Mouse (Mus musculus) embryo, embryonic 11 days (tissue): ENCODE data around the gene Fam214a.

Experiments used
- DNase-seq: peaks from one replicate; pipeline ENCODE4 v3.0.0-alpha.2; 2015

The Fam214a gene

DNA sequence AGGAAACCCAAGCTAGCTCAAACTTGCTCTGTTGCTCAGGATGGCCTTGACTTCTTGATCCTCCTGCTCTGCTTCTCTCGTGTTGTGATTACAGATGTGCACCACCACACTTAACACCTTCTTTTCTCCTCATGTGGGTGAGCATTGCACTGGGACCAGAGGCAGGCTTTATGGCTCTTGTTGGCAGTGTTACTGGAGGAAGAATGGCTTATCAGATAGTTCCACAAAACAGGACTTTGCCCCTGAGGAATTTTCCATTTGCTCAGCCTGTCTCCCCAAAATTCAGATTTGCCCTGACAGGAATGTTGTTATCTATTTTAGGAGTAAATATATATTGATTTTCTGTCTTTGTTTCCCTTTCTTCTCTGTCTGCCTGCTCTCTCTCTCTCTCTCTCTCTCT, 82.0 kb downstream of the Fam214a start:
- DNase-seq: no peak

DNA sequence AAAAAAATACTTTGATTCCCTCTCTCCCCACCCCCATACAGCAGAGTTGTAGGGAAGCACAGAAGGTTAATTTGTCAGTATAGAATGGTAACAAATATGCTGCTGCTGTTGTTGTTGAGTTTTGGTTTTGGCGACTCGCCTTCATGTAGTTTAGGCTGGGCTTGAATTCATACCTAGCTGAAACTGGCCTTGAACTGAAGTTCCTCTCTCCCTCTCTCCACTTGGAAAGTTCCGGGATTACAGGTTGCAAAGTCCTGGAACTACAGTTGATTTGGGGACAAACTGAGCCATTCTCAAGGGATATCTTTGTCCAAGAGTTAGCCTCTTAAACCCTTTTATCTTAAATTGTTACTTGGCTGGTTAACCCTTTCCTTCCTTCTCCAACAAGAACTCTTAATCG, 83.3 kb downstream of the Fam214a start:
- no peak for DNase-seq

DNA sequence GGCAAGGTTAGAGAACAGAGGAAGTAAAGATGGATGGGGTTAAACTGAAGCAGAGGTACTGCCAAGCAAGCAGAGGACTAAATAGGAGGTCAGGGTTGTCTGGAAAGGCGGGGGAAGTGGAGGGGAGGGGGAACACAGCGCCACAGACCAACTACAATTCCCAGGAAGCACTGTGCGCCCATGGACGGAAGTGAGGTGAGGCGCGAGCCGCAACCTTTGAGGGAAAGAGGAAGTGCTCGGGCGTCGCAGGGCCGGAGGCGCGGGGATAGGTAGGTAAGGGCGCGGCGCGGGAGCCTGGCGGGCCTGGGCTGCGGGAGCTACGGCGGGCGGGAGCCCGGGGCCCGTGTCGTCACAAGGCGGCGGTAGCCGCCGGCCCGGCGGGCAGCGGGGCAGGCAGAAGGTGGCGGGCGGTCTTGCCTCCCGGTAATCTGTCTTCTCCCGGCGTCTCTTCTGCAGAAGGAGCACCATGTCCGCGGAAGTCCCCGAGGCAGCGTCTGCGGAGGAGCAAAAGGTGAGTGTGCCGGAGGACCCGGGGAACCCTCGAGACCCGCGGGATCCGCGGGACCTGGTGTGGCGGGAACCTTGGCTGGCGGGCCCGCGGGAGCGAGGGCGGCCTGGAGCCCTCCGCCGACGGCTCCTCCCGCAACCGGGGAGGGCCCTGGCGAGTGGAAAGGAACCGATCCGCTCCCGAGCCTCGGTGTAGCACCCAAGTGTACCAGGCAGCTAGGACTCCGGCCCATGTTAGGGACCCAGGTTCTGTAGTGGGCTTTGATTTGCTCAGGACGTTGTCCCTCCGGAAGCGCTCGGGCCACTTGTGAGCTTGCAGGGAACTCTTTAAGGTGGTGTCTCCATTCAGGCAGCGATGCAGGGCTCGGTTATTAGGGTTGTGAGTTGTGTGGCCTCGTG, 85.0 kb downstream of the Fam214a start, which contains the start of gene Arpp19:
Gene Arpp19 (plus strand): TSS at position 164 of the 906 bp plus-strand sequence.
- peak; percentile 94 for DNase-seq

DNA sequence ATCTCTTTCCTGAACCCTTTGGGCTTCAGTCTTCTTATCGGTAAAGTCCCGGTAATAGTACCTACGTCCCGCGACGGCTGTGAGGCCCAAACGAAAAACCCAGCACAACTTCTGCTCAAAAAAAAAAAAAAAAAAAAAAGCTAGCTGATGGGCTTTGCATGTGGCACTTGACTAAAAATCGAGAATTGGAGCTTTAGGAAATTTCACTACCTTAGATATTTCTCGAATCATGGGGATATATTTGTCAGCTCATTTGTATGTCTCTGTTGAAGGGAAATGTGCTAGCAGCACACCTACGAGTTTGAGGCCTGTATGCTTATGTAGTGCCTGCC, 85.6 kb downstream of the Fam214a start:
- no peak for DNase-seq

DNA sequence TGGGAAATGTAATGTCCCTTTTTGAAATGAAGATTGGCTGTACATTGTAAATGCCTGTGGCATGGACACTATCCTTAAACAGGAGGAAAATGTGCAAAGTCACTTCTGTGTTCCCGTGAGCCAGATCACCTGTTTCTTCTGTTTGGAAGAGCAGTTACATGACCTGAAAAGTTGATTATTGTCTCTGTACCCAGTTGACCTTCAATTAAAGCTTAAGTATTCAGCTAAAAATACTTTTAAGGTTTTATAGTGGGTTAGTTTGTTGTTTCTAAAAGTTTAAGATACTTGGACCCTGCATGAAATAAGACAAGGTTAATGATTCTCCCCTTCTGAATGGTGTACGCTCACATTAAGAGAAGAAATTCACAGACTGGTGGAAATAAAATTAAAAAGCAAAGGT, 87.9 kb downstream of the Fam214a start:
- no peak for DNase-seq

DNA sequence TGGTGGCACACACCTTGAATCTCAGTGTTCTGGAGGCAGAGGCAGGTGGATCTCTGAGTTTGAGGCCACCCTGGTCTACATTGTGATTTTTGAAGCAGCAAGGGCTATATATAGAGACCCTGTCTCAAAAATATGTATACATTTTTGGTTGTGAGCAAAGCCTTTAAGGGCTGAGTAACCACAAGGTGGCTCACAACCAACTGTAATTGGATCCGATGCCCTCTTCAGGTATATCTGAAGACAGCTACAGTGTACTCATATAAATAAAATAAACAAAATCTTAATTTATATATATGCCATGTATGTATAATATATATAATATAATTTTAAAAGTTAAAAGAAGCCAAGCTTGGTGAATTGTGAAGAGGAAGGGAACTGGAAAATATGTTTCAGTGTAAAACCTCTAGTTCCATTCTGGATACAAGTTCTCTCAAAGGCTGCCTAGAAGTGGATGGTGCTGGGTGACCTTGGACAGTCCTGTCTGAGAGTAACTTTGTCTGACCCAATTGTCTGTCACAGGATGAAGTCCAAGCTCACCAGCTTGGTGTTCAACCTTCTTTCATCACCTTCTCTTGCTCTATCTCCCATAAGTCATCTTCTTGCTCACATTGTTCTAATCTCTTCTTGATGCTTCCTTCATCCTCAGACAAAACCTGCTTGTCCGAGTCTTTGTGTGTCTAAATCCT, 89.3 kb downstream of the Fam214a start:
- no peak for DNase-seq

DNA sequence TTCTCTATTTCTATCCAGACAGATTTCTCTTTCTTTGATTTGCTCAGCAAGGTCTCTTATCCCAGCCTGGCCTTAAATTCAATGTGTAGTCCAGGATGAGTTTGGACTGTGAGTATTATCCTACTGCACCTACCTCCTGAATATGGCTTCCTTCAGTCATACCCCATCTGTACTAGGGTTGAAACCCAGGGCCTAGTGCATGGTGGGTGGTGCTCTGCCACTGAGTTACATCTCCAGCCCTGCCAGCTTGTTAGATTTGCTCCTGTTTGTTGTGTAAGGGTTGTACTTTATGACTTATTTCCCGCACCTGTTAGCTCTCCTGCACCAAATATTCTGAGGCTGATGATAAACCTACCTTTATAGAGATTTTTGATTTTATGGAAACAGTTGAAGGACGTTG, 90.5 kb downstream of the Fam214a start:
- no peak for DNase-seq

DNA sequence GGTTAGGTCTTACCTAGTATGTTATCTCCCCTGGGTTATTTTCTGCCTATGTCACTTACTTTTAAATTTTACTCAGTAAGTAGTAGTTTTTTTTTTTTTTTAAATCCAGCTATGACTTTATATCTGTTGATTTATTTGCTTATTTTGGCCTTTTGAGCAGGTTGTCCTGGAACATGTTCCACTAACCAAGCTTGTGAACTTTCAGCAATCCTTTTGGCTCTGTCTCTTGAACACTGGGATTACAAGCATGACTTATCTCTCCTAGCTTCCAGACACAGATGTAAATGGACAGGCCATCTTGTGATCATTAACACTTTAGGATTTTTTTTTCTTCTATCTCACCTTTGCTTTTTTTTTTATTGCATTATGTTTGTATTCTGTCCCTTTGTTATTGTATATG, 94.4 kb downstream of the Fam214a start:
- DNase-seq: no peak

DNA sequence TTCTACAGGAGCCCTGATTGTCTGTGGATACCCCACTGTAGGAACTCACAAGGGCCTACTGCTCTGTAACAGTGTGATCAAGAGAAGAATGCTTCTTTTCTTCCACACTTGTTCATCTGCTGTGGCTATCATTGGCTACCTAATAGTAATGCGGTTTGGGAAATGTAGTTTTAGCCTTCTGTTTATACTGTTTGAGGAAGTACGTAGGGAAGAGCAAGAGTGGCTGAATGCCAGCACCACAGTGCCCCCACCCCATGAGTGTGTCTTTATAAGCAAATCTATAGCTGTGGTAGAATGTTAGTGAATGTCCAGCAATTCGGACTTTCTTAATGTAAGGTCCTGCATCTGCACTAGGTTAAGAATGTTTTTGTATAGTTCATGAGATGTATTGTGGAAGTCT, 96.4 kb downstream of the Fam214a start:
- no peak for DNase-seq

DNA sequence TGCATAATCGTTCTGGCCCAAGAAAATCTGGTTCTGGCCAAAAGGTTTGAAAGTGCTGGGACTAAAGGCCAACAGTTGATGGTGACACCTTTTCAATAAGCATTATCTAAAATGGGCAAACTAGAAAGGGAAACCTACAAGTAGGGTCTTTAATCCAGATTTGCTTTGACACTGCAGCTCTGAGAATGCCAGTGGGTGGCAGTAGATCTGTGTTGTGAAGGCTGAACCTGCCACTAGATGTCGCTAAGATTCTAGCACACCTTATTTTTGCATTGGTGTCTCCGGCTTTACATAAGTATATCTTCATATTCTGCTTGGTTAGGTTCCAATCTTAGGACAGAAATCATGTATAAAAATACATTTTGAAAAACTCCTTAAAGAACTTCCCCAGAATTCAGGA, 97.3 kb downstream of the Fam214a start:
- peak; percentile 81 for DNase-seq

DNA sequence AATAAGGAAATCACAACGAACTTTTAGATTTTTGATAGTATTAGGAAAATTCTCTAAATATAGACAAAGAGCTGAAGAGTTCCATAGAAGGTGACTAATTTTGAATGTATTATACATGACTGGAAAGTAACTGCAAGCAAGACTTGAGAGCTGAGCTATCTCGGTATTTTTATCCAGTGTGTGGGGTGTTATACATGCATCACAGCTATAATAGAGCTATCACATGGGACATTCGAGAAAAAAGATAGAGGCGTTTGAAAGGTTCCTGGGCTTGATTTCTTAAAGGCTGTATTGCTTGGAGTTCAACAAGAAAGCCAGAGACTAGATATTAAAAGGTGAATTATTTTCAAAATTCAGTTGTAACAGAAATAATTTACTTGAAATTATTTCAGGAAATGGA, 99.2 kb downstream of the Fam214a start:
- no peak for DNase-seq

DNA sequence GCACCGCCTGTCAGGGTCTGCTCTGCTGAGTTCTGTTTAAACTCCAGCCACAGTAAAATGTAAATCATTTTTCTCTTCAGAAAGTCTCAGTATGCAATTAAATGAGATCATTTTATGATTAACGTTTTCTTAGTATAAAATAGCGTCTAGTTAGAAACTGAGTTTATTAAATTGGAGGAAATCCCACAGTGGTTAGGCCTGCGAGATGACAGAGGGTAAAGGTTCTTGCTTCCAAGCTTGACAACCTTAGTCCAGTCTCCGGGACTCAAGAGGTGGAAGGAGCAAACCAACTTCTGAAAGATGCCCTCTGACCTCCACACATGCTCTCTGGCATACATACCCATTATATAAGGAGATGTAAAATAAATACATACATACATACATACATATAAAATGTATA, 102.4 kb downstream of the Fam214a start:
- DNase-seq: no peak

DNA sequence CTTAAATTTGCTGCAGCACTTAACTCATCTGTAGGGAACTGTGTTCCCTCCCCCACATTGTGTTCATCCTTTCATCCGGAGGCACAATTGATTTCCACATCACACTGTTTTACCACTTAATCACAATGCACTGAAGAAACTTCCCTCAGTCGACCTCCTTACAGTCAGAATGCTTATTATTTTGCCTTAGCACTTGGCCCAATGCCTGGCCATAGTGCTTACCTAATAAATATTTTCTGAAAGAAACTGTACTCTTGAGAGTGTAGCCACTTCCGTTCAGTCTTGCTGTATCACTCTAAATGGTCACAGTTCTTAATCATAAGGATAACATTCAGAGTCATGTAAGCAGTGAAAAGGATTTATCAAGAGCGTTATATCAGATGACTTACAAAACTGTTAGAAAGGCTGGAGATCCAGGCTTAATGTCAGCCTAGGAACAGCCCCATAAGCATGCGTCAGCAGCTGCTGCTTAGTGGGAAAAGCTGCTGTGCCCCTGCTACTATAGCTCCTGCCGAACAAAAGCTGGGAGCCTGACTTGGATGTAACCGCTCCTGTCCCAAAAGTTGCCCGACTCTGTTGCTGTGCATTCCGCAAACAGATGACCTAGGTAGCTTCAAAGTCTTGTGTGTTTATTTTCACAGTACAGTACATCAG, 112.1 kb downstream of the Fam214a start:
- DNase-seq: no peak

DNA sequence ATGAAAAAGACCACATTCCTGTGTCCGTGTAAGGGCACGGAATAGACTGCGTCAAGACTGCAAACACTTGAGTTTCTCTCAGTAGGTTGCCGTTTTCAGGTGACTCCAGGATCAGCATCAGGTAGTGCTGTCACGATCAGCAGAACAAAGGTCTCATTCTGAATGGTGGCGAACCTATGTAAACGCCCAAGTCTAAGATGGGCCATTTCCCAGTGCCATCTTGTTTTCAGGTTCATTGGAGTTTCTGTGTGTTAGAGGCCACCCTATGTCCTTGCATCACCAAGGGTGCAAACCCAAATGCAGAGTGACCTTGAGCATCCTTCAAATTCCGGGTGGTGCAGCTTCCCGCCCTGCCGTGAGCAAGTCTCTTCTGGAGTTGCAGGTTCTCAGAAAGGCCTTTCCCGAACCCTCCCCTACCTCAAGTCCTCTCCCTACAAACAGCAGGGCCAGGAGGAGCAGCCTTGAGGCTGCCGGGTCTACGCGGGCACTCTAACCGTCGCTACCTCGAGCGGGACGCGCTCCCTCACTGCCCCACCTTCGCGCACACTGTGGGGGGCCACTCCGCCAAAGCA, 117.9 kb downstream of the Fam214a start, which contains the start of gene Myo5a:
Gene Myo5a (plus strand): TSS at position 559 of the 572 bp plus-strand sequence.
- no peak for DNase-seq

DNA sequence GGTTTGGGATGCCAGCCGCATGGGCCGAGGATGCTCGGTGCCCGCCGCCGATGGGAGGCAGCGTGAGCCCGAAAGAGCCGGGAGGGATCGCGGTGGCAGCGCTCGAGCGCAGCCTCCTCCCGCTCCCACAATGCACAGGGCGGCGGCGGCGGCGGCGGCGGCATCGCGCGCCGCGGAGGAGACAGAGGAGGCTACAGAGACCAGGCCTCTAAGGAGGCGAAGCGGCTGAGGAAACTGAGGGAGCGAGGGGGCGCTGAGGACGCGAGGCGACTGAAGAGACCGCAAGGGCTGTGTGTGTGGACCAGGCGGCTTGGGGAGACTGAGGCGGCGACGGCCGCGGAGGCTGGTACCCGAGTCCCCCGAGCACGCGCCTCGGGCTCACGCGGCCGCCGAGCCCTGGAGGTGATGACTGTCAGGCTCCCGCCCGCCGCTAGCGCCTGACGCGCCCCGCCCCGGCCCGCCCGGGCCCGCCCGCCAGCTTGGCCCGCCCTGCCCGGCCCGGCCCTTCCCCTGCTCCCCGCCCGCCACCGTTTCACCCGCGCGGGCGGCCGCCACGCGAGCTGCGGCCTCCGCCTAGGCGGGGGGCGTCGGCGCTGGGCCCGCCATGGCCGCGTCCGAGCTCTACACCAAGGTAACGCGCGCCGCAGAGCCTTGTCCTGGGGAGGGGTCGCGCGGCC, 118.5 kb downstream of the Fam214a start:
- peak; percentile 90 for DNase-seq

DNA sequence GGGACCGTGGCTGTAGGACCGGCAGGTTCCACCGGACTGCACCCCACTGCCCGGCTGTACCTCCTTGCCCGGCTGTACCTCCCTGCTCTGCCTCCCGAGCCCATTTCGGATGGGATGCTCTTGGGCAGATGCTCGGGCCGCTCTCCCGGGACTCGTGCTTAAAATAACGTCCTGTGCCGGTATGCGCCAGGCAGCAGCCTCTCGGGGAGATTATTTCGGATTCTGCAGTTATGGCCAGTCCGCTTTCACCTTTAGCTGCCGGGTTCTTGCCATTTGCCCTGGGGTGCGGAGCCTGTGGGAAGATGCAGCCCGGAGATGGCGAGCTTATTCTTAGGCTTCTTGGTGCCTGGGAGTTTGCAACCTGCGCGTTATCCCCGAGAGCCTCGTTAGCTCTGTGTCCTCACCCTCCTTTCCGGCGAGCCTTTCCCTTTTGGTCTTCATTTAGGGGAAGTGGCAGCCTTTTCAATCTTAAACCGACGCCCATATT, 119.1 kb downstream of the Fam214a start:
- DNase-seq: no peak

DNA sequence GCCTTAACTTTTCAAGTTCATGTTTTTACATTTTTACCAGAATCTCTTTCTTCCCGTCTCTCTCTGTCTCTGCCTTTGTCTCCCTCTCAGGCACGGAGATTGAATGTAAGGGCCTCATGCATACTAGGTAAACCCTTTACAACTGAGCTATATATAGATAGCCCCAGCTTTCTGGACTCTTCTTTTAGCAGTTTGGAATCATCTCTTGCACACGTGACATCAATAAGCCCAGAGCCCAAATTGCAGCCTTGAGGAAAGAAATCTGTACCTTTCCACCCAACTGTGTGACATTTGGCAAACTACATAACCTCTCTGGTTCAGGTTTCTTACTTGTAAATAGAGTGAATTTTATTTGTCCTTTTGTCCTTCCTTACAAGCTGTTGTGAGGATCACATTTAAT, 119.7 kb downstream of the Fam214a start:
- peak; percentile 10 for DNase-seq

DNA sequence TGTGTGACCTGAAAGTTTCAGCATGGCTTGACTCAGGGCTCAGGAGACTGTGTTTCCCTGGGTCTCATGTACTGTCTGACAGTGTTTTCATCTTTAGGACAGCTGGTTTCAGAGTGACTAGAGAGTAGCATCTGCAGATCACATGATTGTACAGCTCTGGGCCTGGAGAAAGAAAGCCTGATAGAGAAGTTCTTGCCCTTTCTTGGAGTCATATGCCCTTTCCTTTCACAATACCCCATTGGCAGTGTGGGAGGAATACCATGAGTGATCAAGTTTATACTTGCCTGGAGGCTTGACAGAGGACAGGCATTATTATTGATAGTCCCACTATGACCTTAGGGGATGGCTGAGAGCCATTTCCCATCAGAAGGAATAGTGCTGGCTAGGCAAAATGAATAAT, 124.5 kb downstream of the Fam214a start:
- no peak for DNase-seq
